Mouse (Mus musculus) lung, adult 2 months (tissue): ENCODE measurements around the gene Gnai2. TPM values are rescaled to one million over a fixed set of nuclear protein-coding genes. Genes with fewer than 3 reads are reported as not detected.
"Not testable (repeated sequence)": the region's sequence is repeated elsewhere in the genome, so short reads cannot be mapped to it uniquely, and the experiment has no call there.

Source experiments
- DNase-seq: peaks from one replicate; pipeline ENCODE4 v3.0.0; 2022
- H3K4me1 ChIP-seq: fragments of 200-500 bp; 2 replicates; pipeline ENCODE4 v1.6.1; 2011; ENCODE audit warnings: low read length; ENCODE audit not compliant: control insufficient read depth, insufficient read depth
- H3K4me3 ChIP-seq: fragments of 200-500 bp; replicated peaks from 2 replicates; pipeline ENCODE3; 2011; ENCODE audit warnings: low read depth, mild to moderate bottlenecking, control low read depth, low read length; ENCODE audit errors: extremely low read depth
- CTCF ChIP-seq: fragments of 200-500 bp; IDR thresholded peaks from 2 replicates; pipeline ENCODE4 v1.5.1; 2011; ENCODE audit warnings: mild to moderate bottlenecking, low read length, control low read depth; ENCODE audit not compliant: insufficient read depth
- POLR2A ChIP-seq: fragments of 200-500 bp; IDR thresholded peaks from 2 replicates; pipeline ENCODE4 v1.6.1; 2011; ENCODE audit warnings: low read depth, mild to moderate bottlenecking, control low read depth, low read length, borderline replicate concordance; ENCODE audit errors: extremely low read depth
- WGBS: fragments of 180-500 bp; shearing (Covaris S2); methylation state at CpG from one replicate; pipeline ENCODE4 v1.1.7; 2018; 5-methylcytosine and 5-hydroxymethylcytosine counted together
- polyA plus RNA-seq: library from polyadenylated mRNA; depleted of rRNA; stranded (reverse); fragments of >200 nt; gene quantifications from 2 replicates; pipeline ENCODE4 v1.2.3, GENCODE M21; 2012

Gene Gnai2
- polyA plus RNA-seq, 1 experiment = 991 TPM

DNA sequence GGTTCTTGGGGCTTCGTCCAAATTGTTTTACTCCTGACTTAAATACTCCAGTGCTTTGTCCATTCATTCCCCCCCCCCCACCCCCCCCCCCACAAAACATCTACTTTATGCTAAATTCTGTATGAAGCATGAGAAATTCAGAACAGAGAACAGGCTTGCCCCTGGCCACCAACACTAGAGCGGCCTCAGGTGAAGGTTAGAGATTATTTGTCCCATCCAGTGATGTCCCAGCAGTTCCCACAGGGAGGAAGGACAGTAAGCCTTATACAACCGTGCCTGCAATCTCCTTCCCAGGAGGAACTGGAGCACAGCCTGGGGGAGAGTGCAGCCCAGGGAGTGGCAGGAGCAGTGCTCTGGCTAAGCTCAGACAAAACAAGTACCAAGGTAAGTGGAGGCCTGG lies 56.6 kb downstream of the Gnai2 start, which contains the start of gene Naa80:
Gene Naa80 (plus strand): TSS at position 301 of the 400 bp plus-strand sequence.
- 77% methylated on average over 3 of the region's 3 CpGs for WGBS
- H3K4me3 ChIP-seq = no peak within 1 kb of the TSS
- no peak for DNase-seq
- H3K4me1 ChIP-seq = peaks cover 15% of the 10 kb centered on the region; the same call in 1 of the 2 replicates
- no peak for TF ChIP-seq POLR2A
- no peak for TF ChIP-seq CTCF

- H3K4me1 ChIP-seq = peaks cover 15% of the 10 kb centered on the region; the same call in 1 of the 2 replicates
- TF ChIP-seq CTCF (no peak), POLR2A (no peak)
- H3K4me3 ChIP-seq = no peak overlapping the region
- 91% methylated on average over 10 of the region's 10 CpGs for WGBS
- no peak for DNase-seq
These were observed 57.3 kb downstream of the Gnai2 start for GRCm38 (mm10) chr9:107577871-107578270.

- TF ChIP-seq CTCF (no peak), POLR2A (peak; percentile 89; the same call in 1 of the 2 replicates)
- peaks cover 16% of the 10 kb centered on the region for H3K4me1 ChIP-seq
- peak; percentile 71 for DNase-seq
- WGBS = 11% methylated on average over 16 of the region's 16 CpGs
- peak within 1 kb of the TSS; percentile 63 for H3K4me3 ChIP-seq
These were observed 58.6 kb downstream of the Gnai2 start, which contains the start of gene Hyal1 for GRCm38 (mm10) chr9:107576357-107577107. TSS of gene Hyal1 (plus strand) at chr9:107576927.

DNA sequence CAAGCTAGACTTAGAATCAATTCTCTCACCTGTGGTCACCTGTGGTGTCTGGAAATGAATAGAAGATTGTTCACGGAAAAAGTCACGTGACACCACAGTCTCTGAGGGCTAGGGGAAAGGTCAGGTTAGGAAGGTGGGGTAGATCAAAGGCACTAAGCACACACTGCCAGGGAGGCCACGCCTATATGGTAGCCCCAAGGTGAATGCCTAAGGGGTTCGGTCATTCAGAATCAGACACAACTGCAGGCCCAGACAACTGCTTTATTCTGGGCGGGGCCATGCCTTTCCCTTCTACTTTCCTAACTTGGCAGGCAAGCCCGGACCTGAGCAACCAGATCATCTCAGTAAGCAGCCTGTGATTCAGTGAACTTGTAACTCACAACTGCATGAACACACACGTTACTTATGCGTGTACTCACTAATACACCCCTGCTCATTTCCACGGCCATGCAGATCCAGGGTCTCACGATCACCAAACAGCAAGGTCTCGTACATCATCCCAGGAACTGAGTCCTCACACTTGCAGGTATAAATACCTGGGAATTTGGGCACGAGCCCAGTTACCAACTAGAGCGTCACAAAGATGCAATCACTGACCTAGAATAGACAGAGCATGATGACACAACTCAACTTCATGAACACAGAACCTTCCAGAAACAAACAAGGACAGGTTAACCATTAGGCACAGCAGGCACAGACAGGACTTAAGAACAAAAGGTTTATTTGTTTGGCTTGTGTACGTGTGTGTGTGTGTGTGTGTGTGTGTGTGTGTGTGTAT lies 59.4 kb downstream of the Gnai2 start:
- DNase-seq = no peak
- Histone ChIP-seq H3K4me1 (peaks cover 17% of the 10 kb centered on the region), H3K4me3 (no peak overlapping the region)
- no peak for TF ChIP-seq POLR2A
- TF ChIP-seq CTCF = no peak
- WGBS = 64% methylated on average over 14 of the region's 14 CpGs

DNA sequence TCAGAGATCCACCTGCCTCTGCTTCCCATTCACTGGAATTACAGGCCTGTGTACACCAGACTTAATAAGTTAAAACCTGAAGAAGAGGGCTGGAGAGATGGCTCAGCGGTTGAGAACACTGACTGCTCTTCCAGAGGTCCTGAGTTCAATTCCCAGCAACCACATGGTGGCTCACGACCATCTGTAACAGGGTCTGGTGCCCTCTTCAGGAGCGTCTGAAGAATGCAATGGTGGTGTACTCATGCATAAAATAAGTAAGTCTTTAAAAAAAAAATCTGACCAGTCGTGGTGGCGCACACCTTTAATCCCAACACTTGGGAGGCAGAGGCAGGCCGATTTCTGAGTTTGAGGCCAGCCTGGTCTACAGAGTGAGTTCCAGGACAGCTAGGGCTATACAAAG lies 61.4 kb downstream of the Gnai2 start:
- 90% methylated on average over 6 of the region's 6 CpGs for WGBS
- peaks cover 24% of the 10 kb centered on the region for H3K4me1 ChIP-seq
- not testable (repeated sequence) for H3K4me3 ChIP-seq, DNase-seq

- no peak overlapping the region for H3K4me3 ChIP-seq
- TF ChIP-seq CTCF (no peak), POLR2A (no peak)
- H3K4me1 ChIP-seq = peaks cover 18% of the 10 kb centered on the region
- no peak for DNase-seq
- WGBS = 93% methylated on average over 2 of the region's 2 CpGs
These were observed 62.9 kb downstream of the Gnai2 start for GRCm38 (mm10) chr9:107572327-107572662.

- Histone ChIP-seq H3K4me3 (peak overlapping the region; percentile 91), H3K4me1 (peaks cover 18% of the 10 kb centered on the region)
- TF ChIP-seq CTCF = no peak
- no peak; the same call in 1 of the 2 replicates for TF ChIP-seq POLR2A
- DNase-seq = no peak
- WGBS = 74% methylated on average over 22 of the region's 22 CpGs
These were observed 63.4 kb downstream of the Gnai2 start for GRCm38 (mm10) chr9:107571534-107572326.

DNA sequence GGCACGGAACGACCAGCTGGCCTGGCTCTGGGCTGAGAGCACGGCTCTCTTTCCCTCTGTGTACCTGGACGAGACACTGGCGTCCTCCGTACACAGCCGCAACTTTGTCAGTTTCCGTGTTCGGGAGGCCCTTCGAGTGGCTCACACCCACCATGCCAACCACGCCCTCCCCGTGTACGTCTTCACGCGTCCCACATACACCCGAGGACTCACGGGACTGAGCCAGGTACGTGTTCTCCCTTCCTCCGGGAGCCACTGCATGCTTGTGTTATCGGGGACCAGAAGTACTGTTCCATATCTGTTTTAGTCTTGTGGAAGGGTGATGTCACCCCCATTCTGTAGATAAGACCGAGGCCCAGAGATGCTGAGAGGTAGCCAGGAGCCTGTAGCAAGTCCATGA lies 64.3 kb downstream of the Gnai2 start:
- TF ChIP-seq CTCF (no peak), POLR2A (peak; percentile 47; the same call in 1 of the 2 replicates)
- H3K4me3 ChIP-seq = peak overlapping the region; percentile 91
- H3K4me1 ChIP-seq = peaks cover 14% of the 10 kb centered on the region
- DNase-seq = no peak
- WGBS = 54% methylated on average over 21 of the region's 21 CpGs

DNA sequence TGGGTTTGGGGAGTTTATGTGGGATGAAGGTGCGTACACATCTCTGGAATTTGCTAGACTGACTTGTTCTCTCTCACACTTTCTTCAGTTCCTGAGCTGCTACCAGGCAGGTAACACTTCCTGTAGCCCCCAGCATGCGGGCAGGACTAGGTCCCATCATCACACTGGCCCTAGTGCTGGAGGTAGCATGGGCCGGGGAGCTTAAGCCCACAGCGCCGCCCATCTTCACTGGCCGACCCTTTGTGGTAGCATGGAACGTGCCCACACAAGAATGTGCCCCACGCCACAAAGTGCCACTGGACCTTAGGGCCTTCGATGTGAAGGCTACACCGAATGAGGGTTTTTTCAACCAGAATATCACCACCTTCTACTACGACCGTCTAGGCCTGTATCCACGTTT lies 65.2 kb downstream of the Gnai2 start:
- no peak for DNase-seq
- H3K4me3 ChIP-seq = peak overlapping the region; percentile 91
- TF ChIP-seq POLR2A (peak; percentile 28; the same call in 1 of the 2 replicates), CTCF (no peak)
- 29% methylated on average over 13 of the region's 13 CpGs for WGBS
- H3K4me1 ChIP-seq = peaks cover 14% of the 10 kb centered on the region

- no peak for DNase-seq
- Histone ChIP-seq H3K4me1 (peaks cover 16% of the 10 kb centered on the region), H3K4me3 (peak overlapping the region; percentile 91)
- no peak for TF ChIP-seq POLR2A
- under 1% methylated on average over 23 of the region's 23 CpGs for WGBS
These were observed 65.9 kb downstream of the Gnai2 start for GRCm38 (mm10) chr9:107569270-107569669.
